Mouse (Mus musculus) lung, embryonic 14.5 days (tissue): ENCODE data around the gene Adgrd1. TPM values are rescaled to one million over a fixed set of nuclear protein-coding genes. Genes with fewer than 3 reads are reported as not detected.
A peak's percentile ranks its signal among the peaks of the same experiment; 100 is the strongest.

ENCODE experiments used
- ATAC-seq: fragments of 200-750 bp; cut with Nextera tagmentation; 2 replicates; pipeline ENCODE4 v1.8.0; 2017; ENCODE audit warnings: mild to moderate bottlenecking, moderate TSS enrichment, moderate library complexity; ENCODE audit not compliant: insufficient read depth
- DNase-seq: peaks from one replicate; pipeline ENCODE4 v3.0.0-alpha.2; 2015
- H3K27ac ChIP-seq: fragments of 300-500 bp; sonication (generic); 2 replicates; pipeline ENCODE4 v1.5.1; 2014; ENCODE audit warnings: low read depth, mild to moderate bottlenecking, moderate library complexity
- H3K27me3 ChIP-seq: fragments of 300-500 bp; sonication (generic); 2 replicates; pipeline ENCODE4 v1.6.1; 2014; ENCODE audit warnings: low read length, control low read depth; ENCODE audit not compliant: insufficient read depth
- H3K36me3 ChIP-seq: fragments of 300-500 bp; sonication (generic); 2 replicates; pipeline ENCODE4 v1.6.1; 2014; ENCODE audit warnings: control low read depth; ENCODE audit not compliant: insufficient read depth
- H3K4me1 ChIP-seq: fragments of 300-500 bp; sonication (generic); 2 replicates; pipeline ENCODE4 v1.6.1; 2014; ENCODE audit warnings: antibody characterized with exemption, control low read depth; ENCODE audit not compliant: insufficient read depth
- H3K4me2 ChIP-seq: fragments of 300-500 bp; sonication (generic); 2 replicates; pipeline ENCODE4 v1.6.1; 2014; ENCODE audit warnings: mild to moderate bottlenecking
- H3K4me3 ChIP-seq: fragments of 300-500 bp; sonication (generic); 2 replicates; pipeline ENCODE4 v1.5.1; 2014; ENCODE audit warnings: low read depth, low read length
- H3K9ac ChIP-seq: fragments of 300-500 bp; sonication (generic); 2 replicates; pipeline ENCODE4 v1.6.1; 2014
- H3K9me3 ChIP-seq: fragments of 300-500 bp; sonication (generic); 2 replicates; pipeline ENCODE4 v1.6.1; 2016; ENCODE audit warnings: low read depth, low read length, control low read depth
- CTCF ChIP-seq: IDR thresholded peaks from 2 replicates; pipeline ENCODE4 v1.5.1; 2016; ENCODE audit warnings: antibody characterized with exemption, low read depth
- WGBS: fragments of 180-500 bp; shearing (Covaris S2); extraction: QIAGEN DNeasy Blood & Tissue Kit; methylation state at CpG from one replicate; pipeline ENCODE4 v1.1.7; 2014; 5-methylcytosine and 5-hydroxymethylcytosine counted together
- polyA plus RNA-seq: library from polyadenylated mRNA; unstranded; fragments of >200 nt; fragmentation: Nextera tagmentation; extraction: Ambion mirVana; gene quantifications from 2 replicates; pipeline ENCODE4 v1.2.1, GENCODE M21; 2014

Adgrd1 gene
- polyA plus RNA-seq = 0.47 and 0.50 TPM in 2 replicates

- H3K9me3 ChIP-seq = no peaks in the 10 kb centered on the region
- peak; percentile 30 for DNase-seq
- no peak within 1 kb of the TSS for H3K4me3 ChIP-seq
- no peak for TF ChIP-seq CTCF
- H3K4me2 ChIP-seq = no peak within 1 kb of the TSS
- no peak within 1 kb of the TSS for H3K9ac ChIP-seq
- H3K36me3 ChIP-seq = no peaks in the 10 kb centered on the region
- peak; percentile 13; the same call in 1 of the 2 replicates for ATAC-seq
- no peak within 1 kb of the TSS for H3K27ac ChIP-seq
- no peaks in the 10 kb centered on the region for H3K4me1 ChIP-seq
- WGBS = 24% methylated on average over 6 of the region's 6 CpGs
- H3K27me3 ChIP-seq = no peaks in the 10 kb centered on the region
Observed at GRCm38 (mm10) chr5:129096511-129096910, at the start of gene Adgrd1. TSS of gene Adgrd1 (plus strand) at chr5:129096750.

DNA sequence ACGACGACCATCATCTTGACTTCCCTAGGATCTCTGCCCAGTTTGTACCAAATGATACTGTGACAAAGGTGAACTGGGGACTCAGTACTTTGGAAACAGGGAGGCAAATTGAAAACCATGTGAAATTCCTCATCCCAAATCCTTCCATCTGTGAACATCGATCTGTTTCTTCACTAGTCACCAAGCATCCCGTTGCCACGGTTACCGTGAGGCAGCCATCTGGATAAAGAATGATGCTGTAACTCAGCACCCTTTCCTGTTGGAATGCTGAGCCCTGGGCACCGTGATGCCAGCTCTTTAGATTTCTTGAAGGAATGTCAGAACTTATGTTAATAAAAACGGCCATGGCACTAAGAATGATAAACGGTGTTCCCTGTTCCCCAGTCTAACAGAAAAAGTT, 47.2 kb upstream of the Adgrd1 start:
- H3K36me3 ChIP-seq = no peaks in the 10 kb centered on the region
- H3K4me1 ChIP-seq = no peaks in the 10 kb centered on the region
- H3K4me2 ChIP-seq = no peak overlapping the region
- DNase-seq (no peak), ATAC-seq (no peak)
- no peak for TF ChIP-seq CTCF
- no peaks in the 10 kb centered on the region for H3K9me3 ChIP-seq
- H3K4me3 ChIP-seq = no peak overlapping the region
- no peak overlapping the region for H3K9ac ChIP-seq
- no peaks in the 10 kb centered on the region for H3K27me3 ChIP-seq
- no peak overlapping the region for H3K27ac ChIP-seq
- 77% methylated on average over 9 of the region's 9 CpGs for WGBS

DNA sequence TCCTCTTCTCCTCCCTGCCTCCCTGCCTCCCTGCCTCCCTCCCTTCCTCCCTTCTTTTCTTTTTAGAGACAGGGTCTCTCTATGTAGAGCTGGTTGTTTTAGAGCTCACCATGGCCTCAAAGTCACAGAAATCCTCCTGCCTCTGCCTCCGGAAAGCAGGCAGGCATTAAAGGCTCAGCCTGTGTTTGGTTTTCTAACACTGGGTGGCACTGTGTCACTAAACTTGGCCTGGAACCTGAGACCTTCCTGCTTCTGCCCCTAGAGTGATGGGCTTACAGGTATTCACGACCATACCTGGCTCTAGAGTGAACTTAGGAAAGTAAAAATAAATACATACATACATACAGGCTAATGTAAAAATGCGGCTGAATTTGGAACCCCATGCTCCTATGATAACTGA, 44.6 kb upstream of the Adgrd1 start:
- H3K9ac ChIP-seq = no peak overlapping the region
- H3K27ac ChIP-seq = no peak overlapping the region
- TF ChIP-seq CTCF = no peak
- H3K9me3 ChIP-seq = no peaks in the 10 kb centered on the region
- 77% methylated on average over 3 of the region's 3 CpGs for WGBS
- ATAC-seq (no peak), DNase-seq (no peak)
- no peaks in the 10 kb centered on the region for H3K27me3 ChIP-seq
- H3K4me1 ChIP-seq = no peaks in the 10 kb centered on the region
- no peak overlapping the region for H3K4me2 ChIP-seq
- H3K36me3 ChIP-seq = no peaks in the 10 kb centered on the region
- H3K4me3 ChIP-seq = no peak overlapping the region

- ATAC-seq (peak; percentile 56; the same call in 1 of the 2 replicates), DNase-seq (no peak)
- Histone ChIP-seq H3K4me1 (no peaks in the 10 kb centered on the region), H3K27ac (no peak overlapping the region), H3K36me3 (no peaks in the 10 kb centered on the region), H3K4me2 (no peak overlapping the region), H3K27me3 (no peaks in the 10 kb centered on the region), H3K9me3 (no peaks in the 10 kb centered on the region), H3K4me3 (no peak overlapping the region), H3K9ac (no peak overlapping the region)
- TF ChIP-seq CTCF = no peak
- 29% methylated on average over 20 of the region's 20 CpGs for WGBS
Observed at GRCm38 (mm10) chr5:129052636-129053355, 43.8 kb upstream of the Adgrd1 start.

GRCm38 (mm10) chr5:129054675-129055284, 41.8 kb upstream of the Adgrd1 start:
- WGBS = 77% methylated on average over 9 of the region's 9 CpGs
- no peak for DNase-seq
- Histone ChIP-seq H3K9ac (no peak overlapping the region), H3K9me3 (no peaks in the 10 kb centered on the region), H3K27ac (no peak overlapping the region), H3K4me3 (no peak overlapping the region), H3K27me3 (no peaks in the 10 kb centered on the region), H3K4me2 (no peak overlapping the region), H3K36me3 (no peaks in the 10 kb centered on the region), H3K4me1 (no peaks in the 10 kb centered on the region)
- TF ChIP-seq CTCF = no peak
- ATAC-seq = no peak

GRCm38 (mm10) chr5:129059116-129059515, 37.4 kb upstream of the Adgrd1 start:
- peak; percentile 29 for TF ChIP-seq CTCF
- Histone ChIP-seq H3K9me3 (no peaks in the 10 kb centered on the region), H3K36me3 (no peaks in the 10 kb centered on the region), H3K4me3 (no peak overlapping the region), H3K4me1 (peaks cover 4% of the 10 kb centered on the region; the same call in 1 of the 2 replicates), H3K4me2 (no peak overlapping the region), H3K27me3 (no peaks in the 10 kb centered on the region), H3K27ac (no peak overlapping the region), H3K9ac (no peak overlapping the region)
- no peak for ATAC-seq
- no peak for DNase-seq
- whole genome bisulfite sequencing = 84% methylated on average over 3 of the region's 3 CpGs

DNA sequence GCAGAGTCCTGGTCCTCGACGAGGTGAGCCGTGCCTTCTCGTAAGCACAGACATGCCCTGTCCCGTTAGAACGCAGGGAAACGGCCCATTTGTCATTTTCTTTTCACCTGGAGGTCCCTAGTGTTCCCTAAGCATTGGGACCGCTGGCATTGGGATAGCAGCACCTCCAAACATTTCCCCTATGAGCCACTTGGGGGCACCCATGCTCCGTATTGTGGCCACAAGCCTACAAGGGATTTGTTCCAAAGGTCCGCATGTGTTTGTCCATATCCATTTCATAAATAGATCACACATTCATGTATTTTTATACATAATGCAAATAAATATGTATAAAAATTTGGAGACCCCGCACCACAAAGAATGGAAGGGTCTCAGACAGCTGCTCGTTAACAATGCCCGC, 35.0 kb upstream of the Adgrd1 start:
- peaks cover 4% of the 10 kb centered on the region; the same call in 1 of the 2 replicates for H3K4me1 ChIP-seq
- 19% methylated on average over 13 of the region's 13 CpGs for WGBS
- DNase-seq (peak; percentile 87), ATAC-seq (no peak)
- H3K27ac ChIP-seq = no peak overlapping the region
- H3K9me3 ChIP-seq = no peaks in the 10 kb centered on the region
- H3K36me3 ChIP-seq = no peaks in the 10 kb centered on the region
- no peak overlapping the region for H3K4me3 ChIP-seq
- H3K27me3 ChIP-seq = no peaks in the 10 kb centered on the region
- no peak overlapping the region for H3K4me2 ChIP-seq
- peak; percentile 81 for TF ChIP-seq CTCF
- H3K9ac ChIP-seq = no peak overlapping the region
